Mouse (Mus musculus) heart, adult 2 months (tissue): ENCODE measurements around the gene Tmem62. TPM values are rescaled to one million over a fixed set of nuclear protein-coding genes. Genes with fewer than 3 reads are reported as not detected.
"Not testable (repeated sequence)": the region's sequence is repeated elsewhere in the genome, so short reads cannot be mapped to it uniquely, and the experiment has no call there.

Source experiments
- DNase-seq, 2 experiments: peaks; one replicate each; pipeline ENCODE4 v3.0.0; 2021
- H3K27ac ChIP-seq: fragments of 200-600 bp; 2 replicates; pipeline ENCODE4 v1.8.1; 2022
- H3K27me3 ChIP-seq: fragments of 200-500 bp; 2 replicates; pipeline ENCODE4 v1.6.1; 2012; ENCODE audit warnings: mild to moderate bottlenecking, low read length, inconsistent platforms, mixed read lengths; ENCODE audit not compliant: control insufficient read depth, insufficient read depth
- H3K36me3 ChIP-seq: fragments of 200-500 bp; 2 replicates; pipeline ENCODE4 v1.6.1; 2012; ENCODE audit warnings: low read length, inconsistent platforms; ENCODE audit not compliant: control insufficient read depth, insufficient read depth
- H3K4me1 ChIP-seq: fragments of 200-500 bp; 2 replicates; pipeline ENCODE4 v1.6.1; 2011; ENCODE audit warnings: low read length; ENCODE audit not compliant: control insufficient read depth, insufficient read depth
- H3K4me3 ChIP-seq: fragments of 200-600 bp; 2 replicates; pipeline ENCODE4 v1.8.1; 2022
- H3K79me2 ChIP-seq: fragments of 200-500 bp; replicated peaks from 2 replicates; pipeline ENCODE4 v1.6.1; 2012; ENCODE audit warnings: mild to moderate bottlenecking, inconsistent platforms, low read length, moderate library complexity, mixed read lengths; ENCODE audit not compliant: control insufficient read depth, insufficient read depth
- H3K9ac ChIP-seq: fragments of 200-500 bp; 2 replicates; pipeline ENCODE4 v1.6.1; 2012; ENCODE audit warnings: low read depth, mild to moderate bottlenecking, control low read depth, inconsistent platforms, low read length, mixed read lengths
- CTCF ChIP-seq: fragments of 200-600 bp; IDR thresholded peaks from 2 replicates; pipeline ENCODE4 v1.8.1; 2022; ENCODE audit warnings: antibody characterized with exemption, mild to moderate bottlenecking, moderate library complexity
- EP300 ChIP-seq: fragments of 200-500 bp; IDR thresholded peaks from 2 replicates; pipeline ENCODE4 v1.6.1; 2011; ENCODE audit warnings: low read depth, low read length, control low read depth; ENCODE audit not compliant: insufficient read depth
- POLR2A ChIP-seq: fragments of 200-500 bp; IDR thresholded peaks from 2 replicates; pipeline ENCODE4 v1.6.1; 2011; ENCODE audit warnings: mild to moderate bottlenecking, low read depth, low read length, control low read depth; ENCODE audit not compliant: insufficient read depth
- WGBS: fragments of 180-500 bp; shearing (Covaris S2); methylation state at CpG from one replicate; pipeline ENCODE4 v1.1.7; 2018; 5-methylcytosine and 5-hydroxymethylcytosine counted together
- intact Hi-C: fragments of 180-260 bp; cut with DNase I; formaldehyde crosslinking; loops from one replicate; pipeline ENCODE4 v1.15.1; 2025
- polyA plus RNA-seq: library from polyadenylated mRNA; depleted of rRNA; stranded (reverse); fragments of >200 nt; gene quantifications from 2 replicates; pipeline ENCODE4 v1.2.3, GENCODE M21; 2012
- total RNA-seq, 2 experiments: library from RNA; stranded (reverse); gene quantifications; 2 replicates each; pipeline ENCODE4 v1.2.3; 2021

The Tmem62 gene
- total and polyA plus RNA-seq, 3 experiments: 3.1 to 5.1 (median 3.6) TPM

GRCm38 (mm10) chr2:121036733-121037341 is 60.0 kb downstream of the Tmem62 start, which contains the start of gene Epb42:
Epb42 (minus strand) TSS chr2:121037072.
- Histone ChIP-seq H3K9ac (no peak within 1 kb of the TSS), H3K4me3 (no peak within 1 kb of the TSS), H3K27me3 (no peaks in the 10 kb centered on the region), H3K79me2 (no peaks in the 10 kb centered on the region), H3K27ac (no peak within 1 kb of the TSS), H3K36me3 (no peaks in the 10 kb centered on the region), H3K4me1 (no peaks in the 10 kb centered on the region)
- WGBS: 42% methylated on average over 5 of the region's 5 CpGs
- intact Hi-C loops: no loop called here
- DNase-seq: no peak
- TF ChIP-seq EP300 (no peak), POLR2A (no peak), CTCF (no peak)

DNA sequence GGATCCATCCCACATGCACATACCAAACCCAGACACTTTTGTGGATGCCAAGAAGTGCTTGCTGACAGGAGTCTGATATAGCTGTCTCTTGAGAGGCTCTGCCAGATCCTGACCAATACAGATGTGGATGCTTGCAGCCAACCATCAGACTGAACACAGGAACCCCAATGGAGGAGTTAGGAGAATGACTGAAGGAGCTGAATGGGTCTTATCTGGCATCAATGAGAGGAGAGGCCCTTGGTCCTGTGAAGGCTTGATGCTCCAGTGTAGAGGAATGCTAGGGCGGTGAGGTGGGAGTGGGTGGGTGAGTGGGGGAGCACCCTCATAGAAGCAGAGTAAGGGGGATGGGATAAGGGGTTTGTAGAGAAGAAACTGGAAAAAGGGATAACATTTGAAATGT is 62.0 kb downstream of the Tmem62 start:
- 91% methylated on average over 1 of the region's 1 CpGs for WGBS

DNA sequence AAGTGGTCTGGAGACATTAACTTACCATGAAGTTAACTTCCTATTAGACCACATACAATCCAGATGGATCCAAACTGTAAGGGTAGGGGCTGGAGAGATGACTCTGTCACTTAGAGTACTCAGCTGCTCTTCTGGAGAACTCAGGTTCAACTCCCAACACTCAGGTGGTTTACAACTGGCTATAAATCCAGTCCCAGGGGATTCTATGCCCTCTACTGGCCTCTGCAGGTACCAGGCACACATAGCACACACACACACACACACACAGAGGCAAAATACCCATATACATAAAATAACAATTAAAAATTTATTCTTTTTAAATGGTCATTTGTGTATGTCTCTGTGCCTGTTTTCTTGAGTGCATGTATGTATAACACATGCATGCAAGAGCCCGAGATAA is 62.6 kb downstream of the Tmem62 start:
- H3K9ac ChIP-seq: no peak overlapping the region
- H3K36me3 ChIP-seq: no peaks in the 10 kb centered on the region
- intact Hi-C loops: no loop called here
- no peaks in the 10 kb centered on the region for H3K79me2 ChIP-seq
- H3K27me3 ChIP-seq: no peaks in the 10 kb centered on the region
- no peaks in the 10 kb centered on the region for H3K4me1 ChIP-seq
- H3K27ac ChIP-seq: no peak overlapping the region
- no peak for DNase-seq
- WGBS: 100% methylated on average over 1 of the region's 1 CpGs
- H3K4me3 ChIP-seq: no peak overlapping the region
- TF ChIP-seq POLR2A (no peak), CTCF (no peak), EP300 (no peak)

More for the DNA sequence above, 62.0 kb downstream of the Tmem62 start:
- H3K36me3 ChIP-seq, H3K9ac ChIP-seq, DNase-seq, H3K79me2 ChIP-seq, H3K4me1 ChIP-seq, H3K4me3 ChIP-seq, intact Hi-C loops, H3K27me3 ChIP-seq, H3K27ac ChIP-seq: not testable (repeated sequence)

GRCm38 (mm10) chr2:121041098-121041497 is 64.3 kb downstream of the Tmem62 start:
- intact Hi-C loops: loop anchor here (2.0 kb wide), 1 partner anchor 62 kb away; no protein-coding TSS in a partner anchor
- Histone ChIP-seq H3K36me3 (no peaks in the 10 kb centered on the region), H3K9ac (no peak overlapping the region), H3K27me3 (no peaks in the 10 kb centered on the region), H3K4me3 (no peak overlapping the region), H3K79me2 (no peaks in the 10 kb centered on the region), H3K4me1 (no peaks in the 10 kb centered on the region), H3K27ac (no peak overlapping the region)
- 30% methylated on average over 5 of the region's 5 CpGs for WGBS
- no peak for DNase-seq
- TF ChIP-seq EP300: no peak
- no peak for TF ChIP-seq POLR2A
- peak; percentile 71 for TF ChIP-seq CTCF

DNA sequence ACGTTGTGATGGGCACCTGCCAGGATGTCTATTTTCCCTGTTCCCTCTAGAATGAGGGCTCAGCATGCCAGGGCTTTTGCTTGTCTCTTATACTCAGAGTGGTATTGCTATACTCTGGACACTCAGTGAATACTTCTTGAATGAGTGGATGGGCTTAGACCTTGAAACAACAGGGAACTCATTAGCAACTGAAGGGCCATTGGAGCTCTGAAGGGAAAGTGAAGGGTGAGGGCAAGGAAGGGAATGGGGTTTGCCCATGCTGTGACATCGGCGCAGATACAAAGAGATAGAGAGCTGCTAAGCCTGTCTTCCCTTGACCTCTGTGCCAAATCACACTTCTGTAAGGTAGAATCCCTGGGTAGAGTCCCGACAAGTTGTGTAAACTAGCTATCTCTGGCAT is 68.8 kb downstream of the Tmem62 start:
- H3K9ac ChIP-seq: no peak overlapping the region
- H3K4me3 ChIP-seq: no peak overlapping the region
- TF ChIP-seq EP300: no peak
- no peak for TF ChIP-seq CTCF
- 82% methylated on average over 4 of the region's 4 CpGs for WGBS
- intact Hi-C loops: no loop called here
- H3K27ac ChIP-seq: no peak overlapping the region
- no peaks in the 10 kb centered on the region for H3K27me3 ChIP-seq
- H3K4me1 ChIP-seq: no peaks in the 10 kb centered on the region
- no peak for DNase-seq
- no peaks in the 10 kb centered on the region for H3K79me2 ChIP-seq
- H3K36me3 ChIP-seq: no peaks in the 10 kb centered on the region

DNA sequence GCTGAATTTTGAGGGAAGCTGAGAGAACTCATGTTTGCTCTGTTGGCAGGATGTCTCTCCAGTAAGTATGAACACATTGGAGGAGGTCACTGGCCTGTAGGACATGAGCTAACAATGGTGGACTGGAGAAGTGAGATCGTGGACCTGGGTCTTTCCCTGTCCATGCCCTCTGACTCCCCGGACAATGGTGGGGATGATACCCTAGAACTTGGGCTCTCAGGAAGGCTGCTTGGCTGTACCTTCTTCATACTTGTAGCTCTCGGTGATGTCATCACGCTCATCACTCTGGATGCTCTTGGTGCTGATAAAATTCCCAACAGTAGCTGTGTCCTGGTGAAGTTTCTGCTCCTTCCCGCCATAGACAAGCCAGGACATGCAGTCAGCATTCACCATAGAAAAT is 75.4 kb downstream of the Tmem62 start:
- Histone ChIP-seq H3K27ac (no peak overlapping the region), H3K79me2 (no peaks in the 10 kb centered on the region), H3K36me3 (no peaks in the 10 kb centered on the region), H3K9ac (no peak overlapping the region), H3K4me3 (no peak overlapping the region), H3K27me3 (0 out of 2 replicates have a peak, but pooled peaks cover 3% of the 10 kb centered on the region), H3K4me1 (no peaks in the 10 kb centered on the region; the same call in 1 of the 2 replicates)
- no peak for DNase-seq
- WGBS: 86% methylated on average over 5 of the region's 5 CpGs
- TF ChIP-seq POLR2A (no peak), CTCF (no peak), EP300 (no peak)
- intact Hi-C loops: no loop called here
